Mouse (Mus musculus) liver, postnatal 0 days (tissue): Measurements from ENCODE around the gene Nppa.

ENCODE experiments used
- CTCF ChIP-seq: sonication (generic); IDR thresholded peaks from 2 replicates; pipeline ENCODE4 v1.5.1; 2016; ENCODE audit warnings: antibody characterized with exemption, low read depth
- EP300 ChIP-seq: IDR thresholded peaks from 2 replicates; pipeline ENCODE4 v1.6.1; 2016; ENCODE audit warnings: antibody characterized with exemption, low read depth, mild to moderate bottlenecking

DNA sequence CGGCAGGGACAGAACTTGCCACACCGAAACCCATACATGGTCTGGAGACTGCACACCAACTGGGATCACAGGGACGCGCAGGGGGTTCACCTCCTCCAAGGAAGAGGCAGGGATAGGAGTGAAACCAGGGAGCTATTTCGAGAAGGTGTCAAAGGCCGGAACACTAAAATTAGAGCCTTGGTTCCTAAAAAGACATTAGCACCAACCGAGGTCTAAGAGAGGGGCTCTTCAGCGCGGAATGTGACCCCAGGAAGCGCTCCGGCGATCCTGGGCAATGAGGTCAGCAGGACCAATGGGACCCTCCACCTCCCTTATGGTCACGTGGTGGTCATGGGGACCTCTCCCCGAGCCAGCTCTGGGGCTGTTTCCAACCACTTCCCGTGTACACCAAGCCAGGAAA is 36.9 kb upstream of the Nppa start:
- TF ChIP-seq CTCF (no peak), EP300 (no peak)
